Mouse (Mus musculus): ENCODE results near the gene Ccdc47. TPM values are rescaled to one million over a fixed set of nuclear protein-coding genes. Genes with fewer than 3 reads are reported as not detected.

The Ccdc47 gene
- 100 to 1,000 TPM; 109 to 115 TPM for polyA plus RNA-seq (2017; shearing (Covaris generic))

DNA sequence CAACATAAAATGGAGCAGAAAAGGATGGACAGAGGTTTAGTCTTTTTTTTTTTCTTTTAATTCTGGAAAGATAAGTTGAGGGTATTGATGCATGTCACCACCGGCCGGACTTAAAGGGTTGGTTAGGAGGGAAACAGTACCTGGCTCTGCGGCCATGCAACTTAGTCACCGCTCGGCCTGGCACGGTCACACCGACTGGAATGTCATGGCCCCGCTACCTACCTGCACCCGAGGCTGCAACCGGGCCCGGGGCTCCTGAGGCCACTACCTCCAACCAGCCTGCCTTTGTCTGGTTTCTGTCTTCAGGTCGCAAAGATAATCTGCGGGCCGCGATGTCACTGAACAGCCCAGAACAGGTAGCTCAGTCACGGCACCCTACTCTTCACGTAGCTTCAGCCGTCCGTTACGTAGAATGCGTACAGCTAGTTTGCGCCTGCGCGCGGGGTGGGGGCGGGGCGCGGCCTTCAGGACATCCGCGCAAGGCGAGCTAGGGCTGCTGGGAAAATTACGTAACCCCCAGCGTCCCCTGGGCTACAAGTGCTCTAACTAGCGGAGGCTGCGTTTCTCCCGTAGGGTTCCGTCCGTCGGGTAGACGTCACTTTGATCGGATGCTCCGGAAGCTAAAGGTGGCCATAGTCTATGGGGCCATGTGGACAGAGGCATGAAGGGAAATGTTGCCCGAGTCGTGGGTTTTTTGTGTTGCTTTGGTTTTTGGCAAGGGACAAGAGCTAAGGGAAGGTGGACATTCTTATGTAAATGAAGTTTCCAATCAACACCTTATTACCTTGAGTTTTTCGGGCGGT, at the start of gene Ccdc47:
Gene Ccdc47 (minus strand): TSS at position 418 of the 803 bp plus-strand sequence.

DNA sequence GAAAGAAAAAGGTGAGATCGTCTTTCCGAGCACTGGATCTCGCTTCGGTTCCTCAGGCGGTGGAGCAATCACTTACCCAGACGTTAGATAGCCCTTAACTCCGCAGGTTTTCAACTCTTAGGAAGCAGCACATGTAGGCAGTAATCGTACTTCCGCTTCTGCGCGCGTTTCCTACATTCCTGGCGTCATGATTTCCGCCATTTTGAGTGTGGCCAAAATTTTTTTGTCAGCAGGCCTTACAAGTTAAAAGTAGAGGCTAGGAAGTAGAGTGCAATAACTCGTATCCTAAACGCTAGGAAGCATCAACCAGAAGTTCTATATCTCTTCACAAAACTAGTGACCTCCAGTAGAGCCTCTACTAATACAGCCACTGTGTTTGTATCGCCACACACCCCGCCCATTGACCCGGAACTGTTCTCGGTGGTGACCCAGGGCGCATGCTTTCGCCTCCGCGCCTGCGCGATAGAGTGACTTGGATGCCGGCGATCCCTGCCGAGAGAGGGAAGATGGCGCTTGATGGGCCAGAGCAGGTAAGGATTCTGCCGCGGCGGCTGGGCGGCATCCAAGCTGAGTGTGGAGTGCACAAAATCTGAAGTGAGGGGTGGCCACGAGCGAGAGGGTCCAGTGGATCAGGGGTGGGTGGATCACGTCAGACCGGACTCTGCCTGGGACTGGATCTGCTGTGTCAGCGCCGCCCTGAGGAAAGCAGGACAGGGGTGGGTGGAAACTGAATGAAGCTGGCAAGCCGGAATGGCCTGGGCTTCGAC, 39.7 kb upstream of the Ccdc47 start, which contains the start of the genes Ftsj3 and Psmc5:
Gene Ftsj3 (minus strand): TSS at position 395 of the 767 bp plus-strand sequence.
Gene Psmc5 (plus strand): TSS at position 470 of the 767 bp plus-strand sequence.

DNA sequence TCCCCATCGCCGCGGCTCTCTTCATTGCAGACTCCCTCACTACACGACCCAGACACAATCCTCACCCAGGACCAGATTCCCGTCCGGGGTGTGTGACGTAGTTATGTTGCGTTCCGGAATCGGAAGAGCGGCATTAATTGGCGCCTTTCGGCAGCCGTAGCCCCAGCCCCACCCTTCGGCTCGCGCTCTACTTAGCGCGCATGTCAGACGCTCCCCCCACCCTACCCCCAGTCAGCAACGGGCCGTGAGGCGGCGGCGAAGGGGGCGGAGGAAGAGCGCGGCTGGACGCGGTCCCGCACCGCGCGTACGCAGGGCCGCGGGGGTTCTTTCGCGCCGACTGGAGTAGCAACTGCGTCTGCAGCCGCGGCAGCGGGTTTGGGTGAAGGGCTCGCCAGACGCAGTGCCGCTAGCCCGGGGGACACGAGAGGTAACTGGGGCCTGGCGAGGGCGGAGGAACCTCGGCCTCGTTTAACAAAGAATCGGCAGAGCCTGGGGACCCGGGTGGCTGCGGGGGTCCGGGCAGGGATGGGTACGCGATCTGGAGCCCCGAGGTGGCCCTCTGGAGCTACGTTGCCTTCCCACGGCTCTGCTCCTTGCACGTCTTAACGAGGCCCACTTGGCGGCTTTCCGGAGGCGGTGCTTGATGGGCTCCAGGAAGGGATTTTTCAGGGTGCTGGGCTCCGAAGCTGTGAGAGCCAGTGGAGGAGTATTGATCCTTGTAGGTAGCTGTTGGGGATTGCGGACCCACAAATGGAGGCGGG, 766 bp upstream of the Ccdc47 start, which contains the start of gene Ddx42:
Gene Ddx42 (plus strand): TSS at position 197 of the 761 bp plus-strand sequence.

DNA sequence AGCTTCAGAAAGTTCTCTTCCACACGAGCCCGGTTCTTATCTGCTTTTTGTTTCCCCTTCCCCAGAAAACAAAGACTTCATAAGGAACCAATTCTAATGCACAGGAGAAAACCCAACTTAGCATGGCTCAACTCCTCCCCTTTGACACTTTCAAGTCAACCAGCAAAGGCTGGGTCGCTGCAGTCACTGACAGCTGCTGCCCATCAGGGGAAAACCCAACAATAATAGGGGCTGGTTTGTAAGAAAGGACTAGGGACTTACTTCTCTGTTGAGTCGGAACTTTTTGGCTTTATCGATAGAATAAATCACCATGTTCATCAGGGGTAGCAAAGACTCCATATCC, 14.1 kb downstream of the Ccdc47 start, which contains the start of gene Strada:
Gene Strada (minus strand): TSS at position 46 of the 343 bp plus-strand sequence.

DNA sequence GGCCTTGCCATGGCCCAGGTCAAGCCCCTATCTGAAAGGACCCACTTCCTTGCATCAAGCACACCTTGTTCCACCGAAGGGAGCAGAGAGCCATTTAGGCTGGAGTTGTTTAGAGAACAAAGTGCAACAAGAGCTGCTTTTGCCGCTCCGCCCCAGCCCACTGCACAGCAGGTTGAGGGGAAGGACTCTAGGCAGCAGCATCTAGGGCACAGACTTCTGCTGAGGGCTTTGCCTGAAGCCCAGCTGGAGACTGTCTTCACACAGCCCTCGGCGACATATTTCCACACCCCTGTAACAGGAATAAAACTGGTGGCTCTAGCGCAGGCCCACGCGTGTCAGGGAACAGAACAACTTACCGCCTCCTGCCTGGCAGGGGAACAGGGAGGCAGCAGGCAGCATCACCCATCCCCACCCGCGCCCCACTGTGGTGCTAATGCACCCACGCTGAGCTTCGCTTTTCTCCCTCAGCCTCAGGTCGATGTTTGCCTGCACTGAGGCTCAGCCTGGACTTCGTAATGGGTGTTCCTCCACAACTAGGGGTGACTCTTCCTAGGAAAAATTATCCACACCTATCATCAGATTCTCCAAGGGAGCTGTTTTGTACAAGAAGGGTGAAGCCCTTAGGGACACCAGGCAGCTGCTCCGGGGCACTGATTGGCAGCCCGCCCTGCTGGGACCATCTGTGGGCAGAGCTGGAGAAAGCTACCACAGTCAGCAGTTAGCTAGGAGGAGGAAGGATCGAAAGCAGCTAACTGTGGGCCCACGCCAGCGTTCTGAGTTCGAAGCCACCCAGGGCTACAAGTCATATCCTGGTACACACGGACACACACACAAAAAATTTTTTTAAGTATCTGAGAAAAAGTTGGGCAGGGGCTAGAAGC, 55.1 kb downstream of the Ccdc47 start, which contains the start of the genes Gm10840 and Limd2:
Gene Gm10840 (plus strand): TSS at position 10 of the 881 bp plus-strand sequence.
Gene Limd2 (minus strand): TSS at position 20 of the 881 bp plus-strand sequence.

Other genes with a start within 250 kb of the Ccdc47 start
- gene Ace, start 248.4 kb downstream of the Ccdc47 start, polyA plus RNA-seq (2017; shearing (Covaris generic)) = 1 to 10 TPM in 1 of 2 experiments, under 1 TPM in 1; 0.14 to 1.4 TPM
- under 1 TPM in 1 of 2 experiments, not detected in 1; 0.71 TPM for gene Ace3, start 221.7 kb downstream of the Ccdc47 start, polyA plus RNA-seq (2017; shearing (Covaris generic))
- gene Kcnh6, start 208.2 kb downstream of the Ccdc47 start, polyA plus RNA-seq (2017; shearing (Covaris generic)) = under 1 TPM; 0.11 to 0.38 TPM
- gene Dcaf7, start 179.5 kb downstream of the Ccdc47 start, polyA plus RNA-seq (2017; shearing (Covaris generic)) = 100 to 1,000 TPM in 1 of 2 experiments, 10 to 100 TPM in 1; 81.3 to 108 TPM
- 10 to 100 TPM; 14.6 to 23.5 TPM for gene Taco1, start 150.3 kb downstream of the Ccdc47 start, polyA plus RNA-seq (2017; shearing (Covaris generic))
- 100 to 1,000 TPM in 1 of 2 experiments, 10 to 100 TPM in 1; 88.9 to 117 TPM for gene Map3k3, start 131.7 kb downstream of the Ccdc47 start, polyA plus RNA-seq (2017; shearing (Covaris generic))
- 1 to 10 TPM; 1.2 to 4.5 TPM for gene Gm10840, start 55.5 kb downstream of the Ccdc47 start, polyA plus RNA-seq (2017; shearing (Covaris generic))
- 1,000 to 10,000 TPM; 1,428 to 1,622 TPM for gene Limd2, start 55.5 kb downstream of the Ccdc47 start, polyA plus RNA-seq (2017; shearing (Covaris generic))
- 10 to 100 TPM; 35.2 to 44.5 TPM for gene Strada, start 14.2 kb downstream of the Ccdc47 start, polyA plus RNA-seq (2017; shearing (Covaris generic))
- gene Ddx42, start 582 bp upstream of the Ccdc47 start, polyA plus RNA-seq (2017; shearing (Covaris generic)) = 100 to 1,000 TPM in 1 of 2 experiments, 10 to 100 TPM in 1; 94.5 to 104 TPM
- 10 to 100 TPM; 67.1 to 82.1 TPM for gene Ftsj3, start 39.7 kb upstream of the Ccdc47 start, polyA plus RNA-seq (2017; shearing (Covaris generic))
- 100 to 1,000 TPM; 177 to 179 TPM for gene Psmc5, start 39.8 kb upstream of the Ccdc47 start, polyA plus RNA-seq (2017; shearing (Covaris generic))
- 100 to 1,000 TPM; 151 to 190 TPM for gene Smarcd2, start 56.6 kb upstream of the Ccdc47 start, polyA plus RNA-seq (2017; shearing (Covaris generic))
- gene Tcam1, start 60.3 kb upstream of the Ccdc47 start, polyA plus RNA-seq (2017; shearing (Covaris generic)) = under 1 TPM; 0.07 to 0.45 TPM
- under 1 TPM in 1 of 2 experiments, not detected in 1; 0.55 TPM for gene Gh, start 85.5 kb upstream of the Ccdc47 start, polyA plus RNA-seq (2017; shearing (Covaris generic))
- 10 to 100 TPM; 34.7 to 52.4 TPM for gene Cd79b, start 98.4 kb upstream of the Ccdc47 start, polyA plus RNA-seq (2017; shearing (Covaris generic))
- gene Scn4a, start 136.9 kb upstream of the Ccdc47 start, polyA plus RNA-seq (2017; shearing (Covaris generic)) = under 1 TPM; 0.02 to 0.29 TPM
- gene Prr29, start 149.1 kb upstream of the Ccdc47 start, polyA plus RNA-seq (2017; shearing (Covaris generic)) = under 1 TPM in 1 of 2 experiments, not detected in 1; 0.55 TPM
- gene Icam2, start 171.7 kb upstream of the Ccdc47 start, polyA plus RNA-seq (2017; shearing (Covaris generic)) = 100 to 1,000 TPM in 1 of 2 experiments, 10 to 100 TPM in 1; 89.2 to 139 TPM